Mouse (Mus musculus) embryonic fibroblast, embryonic 13.5 days (primary cell): ENCODE measurements around the gene H2-M10.2.

Experiments
- CTCF ChIP-seq: IDR thresholded peaks from 2 replicates; pipeline ENCODE4 v1.5.1; 2011; ENCODE audit warnings: mild to moderate bottlenecking, control low read depth, low read length, moderate library complexity, borderline replicate concordance; ENCODE audit not compliant: insufficient read depth
- POLR2A ChIP-seq: IDR thresholded peaks from 2 replicates; pipeline ENCODE4 v1.6.1; 2011; ENCODE audit warnings: low read depth, mild to moderate bottlenecking, control low read depth, low read length, moderate library complexity

DNA sequence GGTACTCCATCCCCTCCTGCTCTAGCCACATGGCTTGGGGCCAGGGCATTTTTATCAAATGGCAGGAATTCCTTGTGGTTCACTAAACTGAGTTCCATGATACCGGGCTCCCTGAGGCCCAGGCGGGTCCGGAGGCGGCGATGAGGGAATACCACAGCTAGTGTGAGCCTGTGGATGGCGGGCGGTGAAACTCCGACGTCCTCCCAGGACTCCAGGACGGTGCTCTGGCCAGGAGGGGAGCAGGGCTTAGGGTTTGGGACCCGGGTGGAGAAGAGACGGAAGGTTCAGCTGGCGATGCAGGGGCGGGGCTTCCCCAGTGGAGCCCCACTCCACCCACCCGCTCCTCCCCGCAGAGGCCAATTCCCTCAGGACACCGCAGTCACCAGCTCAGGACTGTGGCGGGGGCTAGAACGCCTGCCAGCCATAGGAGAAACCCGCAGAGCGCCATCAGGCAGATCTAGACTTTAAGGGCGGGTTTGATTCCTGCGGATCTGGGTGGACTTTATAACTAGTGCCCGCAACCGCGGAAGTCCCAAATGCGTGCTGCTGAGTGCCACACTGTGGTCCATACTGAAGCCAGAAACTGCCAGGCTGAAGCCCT lies 48.9 kb downstream of the H2-M10.2 start:
- TF ChIP-seq CTCF (no peak), POLR2A (0 out of 2 replicates have a peak, but pooled peaks have one; percentile 33)
